Comparison of ENCODE assay signal across 12 mouse cellular contexts in the genomic region with DNA sequence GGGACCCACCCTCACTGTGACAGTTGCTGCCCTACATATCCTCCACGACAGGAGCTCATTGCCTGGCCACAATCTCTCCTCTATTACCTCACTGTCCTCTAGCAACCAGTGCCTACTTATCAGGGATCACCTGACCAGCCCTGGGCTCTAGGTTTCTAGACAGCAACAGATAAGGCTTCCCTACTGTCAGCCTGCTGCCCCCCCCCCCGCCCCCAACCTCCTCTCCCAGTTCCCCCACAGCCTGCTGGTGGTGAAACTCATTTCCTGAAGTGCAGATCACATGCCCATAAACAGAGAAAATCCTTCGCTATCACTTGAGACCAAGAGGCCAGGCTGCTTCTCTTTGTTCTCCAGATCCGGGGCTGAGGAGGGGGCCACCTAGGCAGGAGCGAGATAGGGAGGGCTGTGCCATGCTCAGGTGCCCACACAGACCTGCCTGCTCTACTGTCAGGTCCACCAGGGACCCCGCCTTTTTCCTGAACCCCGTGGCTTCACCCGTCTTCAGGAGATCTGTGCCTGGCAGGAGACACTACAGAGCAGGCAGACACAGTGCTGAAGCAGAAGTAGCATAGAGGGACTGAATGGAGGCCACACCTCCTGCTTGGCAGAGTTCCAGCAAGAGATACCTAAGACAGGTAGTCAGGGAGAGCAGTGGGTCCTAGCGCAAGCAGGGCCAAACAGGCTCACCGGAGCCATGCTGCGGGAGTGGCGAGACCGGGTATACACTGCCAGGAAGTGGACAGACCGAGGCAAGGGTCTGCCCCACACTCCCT. TPM values are rescaled to one million over a fixed set of nuclear protein-coding genes. Genes with fewer than 3 reads are reported as not detected.
A peak's percentile ranks its signal among the peaks of the same experiment; 100 is the strongest.
DNase-seq lines count a peak whose midpoint lies in the region; ATAC-seq lines count a peak whose summit lies in the region.
"Had no signal": no experiment of that assay in that cellular context is flagged by ENCODE, and none has a peak within 500 bp of the region (broad histone marks: within the 10 kb centered on the region; RNA-seq: fewer than 3 reads in every experiment).

No protein-coding gene starts in this region.

- no peaks in the 10 kb centered on the region; the same call in 1 of the 2 replicates for H3K4me1 ChIP-seq in hindbrain, embryonic 15.5 days (replicated peaks)
- peaks cover 20% of the 10 kb centered on the region for H3K4me1 ChIP-seq in hindbrain, embryonic 13.5 days (replicated peaks)
- H3K4me1 ChIP-seq in liver, embryonic 15.5 days (replicated peaks) = peaks cover 7% of the 10 kb centered on the region; the same call in 1 of the 2 replicates

- peak; percentile 16; the same call in 1 of the 2 replicates for ATAC-seq in hindbrain, embryonic 15.5 days (ENCODE audit: low FRiP score, low read depth)
- ATAC-seq in hindbrain, embryonic 13.5 days (ENCODE audit: low FRiP score) = no peak
- ATAC-seq in liver, embryonic 15.5 days (ENCODE audit: insufficient read depth) = peak; percentile 36; the same call in 1 of the 2 replicates

- no peaks in the 10 kb centered on the region for H3K27me3 ChIP-seq in hindbrain, embryonic 15.5 days
- H3K27me3 ChIP-seq in hindbrain, embryonic 13.5 days = 0 out of 2 replicates have a peak, but pooled peaks cover 2% of the 10 kb centered on the region
- no peaks in the 10 kb centered on the region for H3K27me3 ChIP-seq in liver, embryonic 15.5 days
- H3K27me3 ChIP-seq: neural tube, embryonic 12.5 days had no signal

- peak; percentile 81 for DNase-seq in 416B (ENCODE audit: low read depth)
- peak; percentile 22 for DNase-seq in c-Kit-positive CD71-negative TER-119-negative erythroid progenitor cells, embryonic 14.5 days (ENCODE audit: low read depth)
- no peak for DNase-seq in Muller cell, postnatal 12 days (ENCODE audit: inconsistent ontology term)
- DNase-seq in thymus, postnatal 4 days = no peak
- DNase-seq: adrenal gland, postnatal 25 days; cerebellum, postnatal 36 days; lung, postnatal 14 days had no signal

- no peak overlapping the region for H3K4me3 ChIP-seq in hindbrain, embryonic 15.5 days
- no peak overlapping the region for H3K4me3 ChIP-seq in hindbrain, embryonic 13.5 days
- no peak overlapping the region for H3K4me3 ChIP-seq in liver, embryonic 15.5 days (replicated peaks)
- H3K4me3 ChIP-seq: neural tube, embryonic 12.5 days had no signal

- 83% methylated on average over 14 of the region's 14 CpGs for WGBS in hindbrain, embryonic 15.5 days
- 88% methylated on average over 14 of the region's 14 CpGs for WGBS in hindbrain, embryonic 13.5 days
- WGBS in liver, embryonic 15.5 days (ENCODE audit: insufficient replicate concordance) = 19% methylated on average over 14 of the region's 14 CpGs

- H3K4me2 ChIP-seq in hindbrain, embryonic 15.5 days = no peak overlapping the region
- H3K4me2 ChIP-seq in hindbrain, embryonic 13.5 days = no peak overlapping the region
- H3K4me2 ChIP-seq in liver, embryonic 15.5 days = peak overlapping the region; percentile 18; the same call in 1 of the 2 replicates
- H3K4me2 ChIP-seq: neural tube, embryonic 12.5 days had no signal

- peaks cover 15% of the 10 kb centered on the region for H3K36me3 ChIP-seq in hindbrain, embryonic 15.5 days
- peaks cover 39% of the 10 kb centered on the region for H3K36me3 ChIP-seq in hindbrain, embryonic 13.5 days
- H3K36me3 ChIP-seq in liver, embryonic 15.5 days (replicated peaks) = no peaks in the 10 kb centered on the region

- no peaks in the 10 kb centered on the region for H3K9me3 ChIP-seq in hindbrain, embryonic 15.5 days
- H3K9me3 ChIP-seq in hindbrain, embryonic 13.5 days = no peaks in the 10 kb centered on the region
- H3K9me3 ChIP-seq in liver, embryonic 15.5 days (replicated peaks) = no peaks in the 10 kb centered on the region

- H3K9ac ChIP-seq in hindbrain, embryonic 15.5 days = no peak overlapping the region
- no peak overlapping the region for H3K9ac ChIP-seq in hindbrain, embryonic 13.5 days
- no peak overlapping the region for H3K9ac ChIP-seq in liver, embryonic 15.5 days
- H3K9ac ChIP-seq: neural tube, embryonic 12.5 days had no signal

- H3K27ac ChIP-seq in hindbrain, embryonic 15.5 days (replicated peaks) = no peak overlapping the region
- H3K27ac ChIP-seq in hindbrain, embryonic 13.5 days = no peak overlapping the region
- no peak overlapping the region for H3K27ac ChIP-seq in liver, embryonic 15.5 days (replicated peaks)
- H3K27ac ChIP-seq: neural tube, embryonic 12.5 days had no signal

RNA-seq across cellular contexts. Expression of gene Gnaz, which starts 20.9 kb away (rescaled TPM):
- 76.3 and 85.5 TPM in 2 replicates for polyA plus RNA-seq in hindbrain, embryonic 15.5 days (2015; fragmentation: Nextera tagmentation; extraction: Ambion mirVana)
- polyA plus RNA-seq in hindbrain, embryonic 13.5 days (2015; fragmentation: Nextera tagmentation; extraction: Ambion mirVana) = 45.1 and 46.6 TPM in 2 replicates
- polyA plus RNA-seq in liver, embryonic 15.5 days (2015; fragmentation: Nextera tagmentation; extraction: Ambion mirVana) = 3.8 and 3.9 TPM in 2 replicates

RNA-seq across cellular contexts. Expression of gene Rsph14, which starts 44.5 kb away (rescaled TPM):
- polyA plus RNA-seq in hindbrain, embryonic 15.5 days (2015; fragmentation: Nextera tagmentation; extraction: Ambion mirVana) = 0.24 and 0.45 TPM in 2 replicates
- polyA plus RNA-seq in hindbrain, embryonic 13.5 days (2015; fragmentation: Nextera tagmentation; extraction: Ambion mirVana) = 0.91 and 1.0 TPM in 2 replicates
- not detected in 2 replicates for polyA plus RNA-seq in liver, embryonic 15.5 days (2015; fragmentation: Nextera tagmentation; extraction: Ambion mirVana)
- polyA plus RNA-seq: neural tube, embryonic 12.5 days; urinary bladder, adult 2 months had no signal

RNA-seq across cellular contexts. Expression of gene Rab36, which starts 49.0 kb away (rescaled TPM):
- polyA plus RNA-seq in hindbrain, embryonic 15.5 days (2015; fragmentation: Nextera tagmentation; extraction: Ambion mirVana) = 17.3 and 21.7 TPM in 2 replicates
- polyA plus RNA-seq in hindbrain, embryonic 13.5 days (2015; fragmentation: Nextera tagmentation; extraction: Ambion mirVana) = 14.4 and 15.7 TPM in 2 replicates
- 1.7 and 2.1 TPM in 2 replicates for polyA plus RNA-seq in liver, embryonic 15.5 days (2015; fragmentation: Nextera tagmentation; extraction: Ambion mirVana)

Comparison
In these comparisons a context has a peak if more than half of its experiments do, and no peak if none do; other contexts are left out.
1. DNase-seq: peak in 416B (single experiment) and c-Kit-positive CD71-negative TER-119-negative erythroid progenitor cells, embryonic 14.5 days (single experiment); none in Muller cell, postnatal 12 days (single experiment) and thymus, postnatal 4 days (single experiment).